Mouse (Mus musculus) spleen, adult 12 weeks (tissue): ENCODE results near the gene Gm4787.
"Not testable (repeated sequence)": the region's sequence is repeated elsewhere in the genome, so short reads cannot be mapped to it uniquely, and the experiment has no call there.

Experiments used
- DNase-seq: peaks from one replicate; pipeline ENCODE4 v3.0.0; 2022; ENCODE audit warnings: low spot score

Gm4787 gene

DNA sequence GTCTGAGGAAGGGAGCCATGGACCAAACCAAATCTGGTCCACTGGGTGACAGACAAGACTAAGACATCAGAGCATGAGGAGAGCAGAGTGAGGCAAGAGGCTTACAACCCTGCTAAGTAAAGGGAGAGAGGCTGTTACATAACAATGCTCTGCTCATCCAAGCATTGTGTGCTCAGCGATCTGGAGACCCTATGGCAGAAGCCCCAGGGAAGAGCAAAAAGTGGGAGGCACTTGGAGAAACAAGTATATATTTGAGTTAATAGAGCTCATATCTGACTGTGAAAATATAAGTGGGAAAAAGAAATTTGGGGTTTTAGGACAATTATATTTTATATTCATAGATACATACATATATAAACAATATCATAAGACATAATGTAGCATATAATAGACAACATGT is at the start of gene Gm4787:
TSS of gene Gm4787 (minus strand) at position 101 of the 400 bp plus-strand sequence.
- DNase-seq: not testable (repeated sequence)

DNA sequence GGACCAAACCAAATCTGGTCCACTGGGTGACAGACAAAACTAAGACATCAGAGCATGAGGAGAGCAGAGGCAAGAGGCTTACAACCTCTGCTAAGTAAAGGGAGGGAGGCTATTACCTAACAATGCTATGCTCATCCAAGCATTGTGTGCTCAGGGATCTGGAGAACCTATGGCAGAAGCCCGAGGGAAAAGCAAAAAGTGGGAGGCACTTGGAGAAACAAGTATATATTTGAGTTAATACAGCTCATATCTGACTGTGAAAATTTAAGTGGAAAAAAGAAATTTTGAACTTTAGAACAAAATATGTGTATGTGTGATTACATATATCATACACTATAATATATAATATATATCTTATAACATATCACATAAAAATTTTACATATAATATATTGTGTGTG is 42.6 kb upstream of the Gm4787 start, which contains the start of gene Adam4:
TSS of gene Adam4 (minus strand) at position 101 of the 400 bp plus-strand sequence.
- no peak for DNase-seq

DNA sequence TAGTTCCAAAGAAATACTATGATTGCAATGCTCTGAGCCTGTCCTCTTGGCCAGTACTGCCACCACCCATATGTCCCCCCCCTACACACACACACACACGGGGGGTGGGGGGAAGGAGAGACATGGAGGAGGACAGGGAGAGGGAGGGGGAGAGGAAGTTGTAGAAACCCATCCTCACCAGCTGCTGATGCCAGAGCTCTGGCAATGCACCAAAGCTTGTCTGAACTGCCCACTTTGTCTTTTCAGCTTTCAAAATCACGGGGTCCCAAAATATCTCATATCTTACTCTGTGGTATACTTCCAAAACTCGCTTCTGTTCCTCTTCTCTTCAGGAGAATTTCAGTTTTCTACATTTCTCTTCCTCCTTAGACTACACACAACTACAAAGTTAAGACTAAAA is 33.9 kb upstream of the Gm4787 start:
- no peak for DNase-seq

DNA sequence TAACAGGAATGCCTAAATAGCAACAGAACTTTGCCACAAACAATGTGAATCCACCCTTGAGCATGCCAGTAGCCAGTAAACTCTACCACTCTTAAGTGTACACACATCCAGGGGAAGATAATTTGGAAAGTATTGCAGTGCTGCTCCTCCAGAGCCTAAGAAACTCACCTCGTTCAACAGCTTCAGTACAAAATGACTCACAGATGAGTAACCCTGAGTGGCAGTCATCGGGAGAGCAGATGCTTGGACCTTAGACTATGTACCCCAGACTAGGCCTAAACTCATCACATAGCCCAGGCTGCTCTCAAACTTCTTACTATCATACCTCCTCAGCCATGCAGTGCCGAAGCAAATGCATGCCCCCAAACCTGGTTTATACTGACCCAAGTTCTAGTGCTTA is 29.7 kb upstream of the Gm4787 start:
- no peak for DNase-seq

DNA sequence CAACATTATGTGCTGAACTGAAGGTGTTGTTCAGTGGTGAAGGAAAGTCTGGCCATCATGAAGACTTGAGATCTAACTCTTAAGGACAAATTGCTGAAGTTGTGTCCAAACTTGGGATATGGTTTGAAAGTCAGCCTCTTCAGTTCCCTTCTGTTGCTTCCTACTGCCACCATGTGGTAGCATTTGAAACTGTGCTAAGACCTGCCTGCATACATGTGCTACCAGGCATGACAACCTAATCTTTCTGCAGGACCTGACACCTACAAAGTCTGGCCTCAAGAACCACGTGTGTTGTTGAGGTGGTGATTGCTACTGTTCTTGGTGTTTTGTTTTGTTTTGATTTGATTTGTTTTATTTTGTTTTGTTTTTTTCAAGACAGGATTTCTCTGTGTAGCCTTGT is 22.9 kb upstream of the Gm4787 start:
- DNase-seq: no peak

DNA sequence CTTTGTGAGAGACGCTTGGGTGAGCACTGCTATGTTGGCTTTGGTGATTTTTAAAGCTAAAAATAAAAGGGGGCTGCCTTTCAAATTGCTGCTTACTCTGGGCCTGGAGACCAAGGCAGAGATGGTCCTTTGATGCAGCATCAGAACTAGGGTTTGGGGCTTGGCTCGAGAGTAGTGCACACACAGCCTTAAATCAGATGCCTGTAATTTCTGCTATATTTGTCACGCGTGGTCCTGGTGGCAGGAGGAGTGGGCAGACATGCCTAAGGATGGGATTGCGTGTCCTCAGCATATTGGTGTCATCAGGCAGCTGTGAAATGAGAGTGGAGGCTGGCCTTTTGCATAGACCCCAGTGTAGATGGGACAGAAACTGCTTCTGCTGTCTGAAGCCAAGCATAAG is 45.4 kb downstream of the Gm4787 start:
- no peak for DNase-seq

DNA sequence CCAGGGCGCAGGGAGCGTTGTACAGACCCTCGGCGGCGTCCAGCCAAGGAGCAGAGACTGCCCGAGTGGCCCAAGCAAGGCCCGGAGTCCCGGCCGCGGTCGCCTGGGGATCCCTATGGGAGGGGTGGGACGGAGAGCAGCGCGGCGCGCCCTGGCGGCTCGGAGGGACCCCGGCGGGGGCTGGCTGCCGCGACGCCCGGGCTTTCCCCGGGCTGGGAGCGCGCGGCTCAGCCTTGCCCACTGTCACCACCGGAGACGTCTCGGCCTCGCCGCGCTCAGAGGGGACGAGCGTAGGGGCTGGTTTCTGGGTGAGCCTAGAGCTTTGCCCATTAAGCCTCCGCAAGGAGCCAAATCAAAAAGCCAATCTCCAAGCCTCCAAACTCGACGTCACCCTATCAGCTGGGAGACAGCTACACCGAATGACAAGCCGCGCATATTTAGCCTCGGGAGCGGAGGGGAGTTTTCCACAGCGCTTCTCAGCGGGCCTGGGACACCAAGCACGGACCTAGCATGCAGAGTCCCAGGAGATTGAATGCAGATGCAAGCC is 46.3 kb downstream of the Gm4787 start, which contains the start of gene Slc8a3:
TSS of gene Slc8a3 (minus strand) at position 306 of the 547 bp plus-strand sequence.
- DNase-seq: no peak

DNA sequence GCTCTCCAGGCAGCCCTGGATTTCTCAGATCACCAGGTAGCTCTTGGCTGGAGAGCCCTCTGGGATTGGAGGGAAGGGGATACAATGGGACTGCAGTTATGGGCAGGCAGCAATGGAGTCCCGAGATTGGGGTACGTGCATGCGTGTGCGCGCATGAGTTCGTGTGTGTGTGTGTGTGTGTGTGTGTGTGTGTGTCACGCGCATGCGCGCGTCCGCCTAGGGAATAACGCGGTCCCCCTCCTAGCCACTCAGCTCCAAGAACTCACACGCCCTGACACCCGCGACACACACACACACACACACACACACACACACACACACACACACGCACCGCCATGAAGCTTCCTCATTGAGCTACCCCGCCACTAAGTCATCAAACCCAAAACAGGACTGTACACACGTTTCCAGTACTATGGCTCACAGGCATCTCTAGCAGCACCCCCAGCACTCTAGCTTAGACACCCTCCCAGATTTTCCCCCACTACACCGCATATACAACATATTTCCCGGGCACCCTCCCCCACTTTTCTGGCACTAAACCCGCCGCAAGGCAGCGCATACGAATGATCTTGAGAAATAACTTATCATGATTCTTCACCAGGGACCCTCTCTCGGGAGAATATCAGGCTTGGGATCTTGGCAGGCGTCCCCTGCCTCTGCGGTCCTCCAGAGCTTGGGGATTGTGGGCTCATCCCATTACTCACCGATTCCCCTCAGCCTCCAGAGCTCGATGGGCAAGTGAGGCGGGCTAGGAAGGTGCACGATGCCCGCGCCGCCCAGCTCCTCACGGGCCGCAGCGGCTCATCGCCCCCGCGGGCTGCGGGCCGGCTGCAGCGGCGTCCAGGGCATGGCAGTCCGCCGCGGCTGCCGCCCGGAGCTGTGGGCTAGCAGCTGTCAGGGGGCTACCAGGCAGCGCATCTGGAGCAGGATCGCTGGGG is 47.1 kb downstream of the Gm4787 start:
- no peak for DNase-seq

DNA sequence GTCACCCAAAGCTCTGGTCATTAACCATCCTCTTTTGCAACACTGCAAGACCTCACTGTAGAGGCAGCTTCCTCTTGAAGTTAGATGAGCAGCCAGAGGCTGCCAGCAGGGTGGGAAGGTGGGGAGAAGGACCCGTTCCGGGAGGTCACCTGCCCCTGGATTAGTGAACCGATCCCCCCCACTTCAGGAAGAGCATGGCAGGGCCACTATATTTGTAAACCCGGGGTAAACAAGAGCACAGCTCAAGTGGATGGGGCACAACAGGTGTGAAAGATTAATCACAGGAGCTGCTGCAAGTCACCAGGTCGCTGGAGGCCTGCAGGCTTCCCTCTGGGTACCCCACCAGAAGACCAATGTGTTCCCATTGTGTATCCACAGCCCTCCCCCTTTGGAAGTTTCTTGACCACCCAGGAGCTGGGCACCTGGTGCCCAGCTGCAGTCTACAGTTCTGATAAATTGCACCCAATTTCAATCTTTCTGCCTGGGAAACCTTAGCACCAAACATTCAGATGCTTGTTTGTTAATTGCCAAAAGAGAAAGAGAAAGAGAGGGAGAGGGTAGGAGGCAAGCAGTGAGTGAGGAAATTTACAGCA is 48.1 kb downstream of the Gm4787 start:
- DNase-seq: no peak
